Mouse (Mus musculus): ENCODE results near the gene Usp8. TPM values are rescaled to one million over a fixed set of nuclear protein-coding genes. Genes with fewer than 3 reads are reported as not detected.

Gene Usp8
- total and polyA plus RNA-seq, 3 experiments = 21.1 to 34.6 TPM; not detected in 1

- Histone ChIP-seq H3K79me2 (ENCODE audit: control insufficient read depth, insufficient read depth, low read length, poor library complexity) (no peaks in the 10 kb centered on the region), H3K4me1 (ENCODE audit: control insufficient read depth in 1 of 2, insufficient read depth in 2 of 2, low read length in 2 of 2) (no peaks in the 10 kb centered on the region), H3K4me3 (ENCODE audit: control insufficient read depth in 1 of 2, insufficient read depth in 1 of 2, low read depth in 2 of 2, low read length in 2 of 2) (no peak overlapping the region), H3K9ac (ENCODE audit: control insufficient read depth, low read depth, low read length, poor library complexity, severe bottlenecking) (no peak overlapping the region), H3K27ac (ENCODE audit: control insufficient read depth, low read depth, low read length) (no peak overlapping the region), H3K9me3 (replicated peaks; ENCODE audit: insufficient read depth, low read length) (no peaks in the 10 kb centered on the region), H3K36me3 (ENCODE audit: control insufficient read depth in 1 of 2, insufficient read depth in 2 of 2, low read length in 2 of 2) (peaks cover 2 to 17% of the 10 kb centered on the region in 2 experiments), H3K27me3 (ENCODE audit: control insufficient read depth in 1 of 2, insufficient read depth in 2 of 2, low read length in 2 of 2) (no peaks in the 10 kb centered on the region)
- TF ChIP-seq TCF12 (IDR thresholded peaks at IDR 0.05; ENCODE audit: low read depth, low read length) (no peak), MYC (IDR thresholded peaks at IDR 0.05; ENCODE audit: low read depth, low read length) (no peak), POLR2AphosphoS5 (IDR thresholded peaks at IDR 0.05; ENCODE audit: borderline replicate concordance, low read depth, low read length) (no peak), CHD1 (IDR thresholded peaks at IDR 0.05; ENCODE audit: low read depth, low read length) (no peak), UBTF (IDR thresholded peaks at IDR 0.05; ENCODE audit: borderline replicate concordance, insufficient read depth, low read depth, low read length) (no peak), HCFC1 (IDR thresholded peaks at IDR 0.05; ENCODE audit: low read depth, low read length) (no peak), E2F4 (IDR thresholded peaks at IDR 0.05; ENCODE audit: borderline replicate concordance, low read depth, low read length) (no peak), EP300 (IDR thresholded peaks at IDR 0.05; ENCODE audit: low read depth in 1 of 2, low read length in 2 of 2) (no peak), NRF1 (IDR thresholded peaks at IDR 0.05; ENCODE audit: insufficient read depth, low read depth, low read length, poor library complexity, severe bottlenecking) (no peak), ZMIZ1 (IDR thresholded peaks at IDR 0.05; ENCODE audit: low read depth, low read length) (no peak), TBP (IDR thresholded peaks at IDR 0.05; ENCODE audit: low read depth, low read length) (no peak), MAX (IDR thresholded peaks at IDR 0.05; ENCODE audit: low read length) (no peak), MAZ (IDR thresholded peaks at IDR 0.05; ENCODE audit: low read depth, low read length) (no peak), ELF1 (IDR thresholded peaks at IDR 0.05; ENCODE audit: low read depth, low read length) (no peak), BHLHE40 (IDR thresholded peaks at IDR 0.05; ENCODE audit: borderline replicate concordance, low read depth, low read length) (no peak), POLR2A (IDR thresholded peaks at IDR 0.05; ENCODE audit: control insufficient read depth in 1 of 2, insufficient read depth in 1 of 2, low read depth in 1 of 2, low read length in 2 of 2, poor library complexity in 1 of 2) (no peak), MXI1 (IDR thresholded peaks at IDR 0.05; ENCODE audit: low read depth, low read length) (no peak), ETS1 (IDR thresholded peaks at IDR 0.05; ENCODE audit: low read depth, low read length) (no peak), JUND (IDR thresholded peaks at IDR 0.05; ENCODE audit: low read depth, low read length) (no peak)
- no peak for DNase-seq (ENCODE audit: low read depth, low spot score)
These were observed 91.3 kb downstream of the Usp8 start for GRCm38 (mm10) chr2:126798455-126798854.

- H3K27me3 ChIP-seq (ENCODE audit: control insufficient read depth in 1 of 2, insufficient read depth in 2 of 2, low read length in 2 of 2) = no peaks in the 10 kb centered on the region
- H3K9ac ChIP-seq (ENCODE audit: control insufficient read depth, low read depth, low read length, poor library complexity, severe bottlenecking) = no peak overlapping the region
- H3K36me3 ChIP-seq (ENCODE audit: control insufficient read depth in 1 of 2, insufficient read depth in 2 of 2, low read length in 2 of 2) = peaks cover 2 to 19% of the 10 kb centered on the region in 2 experiments
- TF ChIP-seq TCF12 (IDR thresholded peaks at IDR 0.05; ENCODE audit: low read depth, low read length) = peak; percentile 61; the same call in 1 of the 2 replicates
- TF ChIP-seq EP300 (IDR thresholded peaks at IDR 0.05; ENCODE audit: low read depth in 1 of 2, low read length in 2 of 2) = peak in 1 of 2 experiments; percentile 43; a peak in 1 of 4 replicates
- no peak for TF ChIP-seq POLR2A (IDR thresholded peaks at IDR 0.05; ENCODE audit: control insufficient read depth in 1 of 2, insufficient read depth in 1 of 2, low read depth in 1 of 2, low read length in 2 of 2, poor library complexity in 1 of 2)
- 0 out of 2 replicates have a peak, but pooled peaks have one; percentile 32 for TF ChIP-seq GATA1 (IDR thresholded peaks at IDR 0.05; ENCODE audit: low read depth, low read length)
- no peak for TF ChIP-seq SMC3 (IDR thresholded peaks at IDR 0.05; ENCODE audit: low read depth, low read length)
- no peak for TF ChIP-seq MEF2A (IDR thresholded peaks at IDR 0.05; ENCODE audit: extremely low read depth, insufficient replicate concordance, low read depth, low read length, poor library complexity, severe bottlenecking)
- 0 out of 2 replicates have a peak, but pooled peaks have one; percentile 21 for TF ChIP-seq ETS1 (IDR thresholded peaks at IDR 0.05; ENCODE audit: low read depth, low read length)
- no peaks in the 10 kb centered on the region for H3K9me3 ChIP-seq (replicated peaks; ENCODE audit: insufficient read depth, low read length)
- no peak overlapping the region for H3K27ac ChIP-seq (ENCODE audit: control insufficient read depth, low read depth, low read length)
- H3K79me2 ChIP-seq (ENCODE audit: control insufficient read depth, insufficient read depth, low read length, poor library complexity) = no peaks in the 10 kb centered on the region
- no peak for DNase-seq (ENCODE audit: low read depth, low spot score)
- no peaks in the 10 kb centered on the region for H3K4me1 ChIP-seq (ENCODE audit: control insufficient read depth in 1 of 2, insufficient read depth in 2 of 2, low read length in 2 of 2)
- no peak overlapping the region for H3K4me3 ChIP-seq (ENCODE audit: control insufficient read depth in 1 of 2, insufficient read depth in 1 of 2, low read depth in 2 of 2, low read length in 2 of 2)
These were observed 94.9 kb downstream of the Usp8 start for GRCm38 (mm10) chr2:126801980-126802379.
